Mouse (Mus musculus): ENCODE results near the gene Col6a2.
A peak's percentile ranks its signal among the peaks of the same experiment; 100 is the strongest.

The Col6a2 gene

GRCm38 (mm10) chr10:76636026-76636425 is 12.6 kb upstream of the Col6a2 start:
- peak; percentile 64 for DNase-seq (ENCODE audit: low spot score)

GRCm38 (mm10) chr10:76634584-76634983 is 11.2 kb upstream of the Col6a2 start:
- DNase-seq (ENCODE audit: low spot score) = no peak

GRCm38 (mm10) chr10:76634094-76634571 is 10.7 kb upstream of the Col6a2 start:
- no peak for DNase-seq (ENCODE audit: low spot score)

GRCm38 (mm10) chr10:76632630-76633029 is 9.2 kb upstream of the Col6a2 start:
- DNase-seq (ENCODE audit: low spot score) = no peak

GRCm38 (mm10) chr10:76630657-76631056 is 7.2 kb upstream of the Col6a2 start:
- DNase-seq (ENCODE audit: low spot score) = no peak

- DNase-seq (ENCODE audit: low spot score) = no peak
Observed at GRCm38 (mm10) chr10:76627714-76628113, 4.3 kb upstream of the Col6a2 start.

- no peak for DNase-seq (ENCODE audit: low spot score)
Observed at GRCm38 (mm10) chr10:76624903-76625302, 1.5 kb upstream of the Col6a2 start.

GRCm38 (mm10) chr10:76623734-76624133 is 304 bp upstream of the Col6a2 start:
- no peak for DNase-seq (ENCODE audit: low spot score)

- no peak for DNase-seq (ENCODE audit: low spot score)
Observed at GRCm38 (mm10) chr10:76622411-76622810, 1.0 kb downstream of the Col6a2 start.

GRCm38 (mm10) chr10:76612473-76612872 is 11.0 kb downstream of the Col6a2 start:
- DNase-seq (ENCODE audit: low spot score) = no peak

- DNase-seq (ENCODE audit: low spot score) = no peak
Observed at GRCm38 (mm10) chr10:76602690-76603089, 20.7 kb downstream of the Col6a2 start.

GRCm38 (mm10) chr10:76596338-76596737 is 27.1 kb downstream of the Col6a2 start:
- no peak for DNase-seq (ENCODE audit: low spot score)

GRCm38 (mm10) chr10:76590197-76590596 is 33.2 kb downstream of the Col6a2 start:
- no peak for DNase-seq (ENCODE audit: low spot score)

- no peak for DNase-seq (ENCODE audit: low spot score)
Observed at GRCm38 (mm10) chr10:76586190-76586589, 37.2 kb downstream of the Col6a2 start.

GRCm38 (mm10) chr10:76584138-76584537 is 39.3 kb downstream of the Col6a2 start:
- DNase-seq (ENCODE audit: low spot score) = no peak

- no peak for DNase-seq (ENCODE audit: low spot score)
Observed at GRCm38 (mm10) chr10:76576920-76577319, 46.5 kb downstream of the Col6a2 start.

GRCm38 (mm10) chr10:76575374-76575773 is 48.1 kb downstream of the Col6a2 start, which contains the start of gene Ftcd:
Ftcd (plus strand) TSS chr10:76575648.
- DNase-seq (ENCODE audit: low spot score) = no peak

- DNase-seq (ENCODE audit: low spot score) = no peak
Observed at GRCm38 (mm10) chr10:76572151-76572550, 51.3 kb downstream of the Col6a2 start.

GRCm38 (mm10) chr10:76571070-76571469 is 52.4 kb downstream of the Col6a2 start:
- no peak for DNase-seq (ENCODE audit: low spot score)

GRCm38 (mm10) chr10:76569996-76570685 is 53.3 kb downstream of the Col6a2 start:
- DNase-seq (ENCODE audit: low spot score) = no peak

GRCm38 (mm10) chr10:76561972-76562371 is 61.5 kb downstream of the Col6a2 start, which contains the start of gene Spatc1l:
Spatc1l (plus strand) TSS chr10:76562272.
- no peak for DNase-seq (ENCODE audit: low spot score)

- DNase-seq (ENCODE audit: low spot score) = no peak
Observed at GRCm38 (mm10) chr10:76554061-76554460, 69.4 kb downstream of the Col6a2 start.

- DNase-seq (ENCODE audit: low spot score) = no peak
Observed at GRCm38 (mm10) chr10:76551556-76551955, 71.9 kb downstream of the Col6a2 start.

GRCm38 (mm10) chr10:76550458-76550857 is 73.0 kb downstream of the Col6a2 start:
- no peak for DNase-seq (ENCODE audit: low spot score)

Measured in embryo, embryonic 10 days (tissue).